Comparison of ENCODE assay signal across 9 mouse cellular contexts in genomic region chr7:109704461-109704860, GRCm38 (mm10). TPM values are rescaled to one million over a fixed set of nuclear protein-coding genes. Genes with fewer than 3 reads are reported as not detected.
DNase-seq lines count a peak whose midpoint lies in the region; ATAC-seq lines count a peak whose summit lies in the region.
"Had no signal": no experiment of that assay in that cellular context is flagged by ENCODE, and none has a peak within 500 bp of the region (broad histone marks: within the 10 kb centered on the region; RNA-seq: fewer than 3 reads in every experiment).

No protein-coding gene starts in this region.

- H3K27me3 ChIP-seq in kidney, embryonic 16.5 days (ENCODE audit: insufficient read depth, low read length), result no peaks in the 10 kb centered on the region
- no peaks in the 10 kb centered on the region for H3K27me3 ChIP-seq in embryonic facial prominence, embryonic 12.5 days
- H3K27me3 ChIP-seq in intestine, embryonic 14.5 days (replicated peaks; ENCODE audit: control insufficient read depth, insufficient read depth, low read length), result no peaks in the 10 kb centered on the region; the same call in 1 of the 2 replicates
- H3K27me3 ChIP-seq in midbrain, embryonic 16.5 days (ENCODE audit: control insufficient read depth, insufficient read depth, low read depth, low read length), result no peaks in the 10 kb centered on the region

- H3K27ac ChIP-seq in kidney, embryonic 16.5 days (ENCODE audit: low read length), result no peak overlapping the region
- no peak overlapping the region for H3K27ac ChIP-seq in embryonic facial prominence, embryonic 12.5 days
- peak overlapping the region; percentile 82; the same call in 1 of the 2 replicates for H3K27ac ChIP-seq in intestine, embryonic 14.5 days (ENCODE audit: low read depth)
- no peak overlapping the region for H3K27ac ChIP-seq in midbrain, embryonic 16.5 days (ENCODE audit: low read length)

- peak overlapping the region; percentile 63 for H3K4me2 ChIP-seq in kidney, embryonic 16.5 days (replicated peaks; ENCODE audit: low read depth, low read length)
- peak overlapping the region; percentile 67 for H3K4me2 ChIP-seq in embryonic facial prominence, embryonic 12.5 days (replicated peaks)
- peak overlapping the region; percentile 76 for H3K4me2 ChIP-seq in intestine, embryonic 14.5 days (ENCODE audit: low read length)
- peak overlapping the region; percentile 82 for H3K4me2 ChIP-seq in midbrain, embryonic 16.5 days (ENCODE audit: low read length)

- H3K36me3 ChIP-seq in kidney, embryonic 16.5 days (ENCODE audit: insufficient read depth, low read length), result no peaks in the 10 kb centered on the region; the same call in 1 of the 2 replicates
- H3K36me3 ChIP-seq in embryonic facial prominence, embryonic 12.5 days, result peaks cover 4% of the 10 kb centered on the region; the same call in 1 of the 2 replicates
- 0 out of 2 replicates have a peak, but pooled peaks cover 11% of the 10 kb centered on the region for H3K36me3 ChIP-seq in intestine, embryonic 14.5 days (ENCODE audit: control insufficient read depth, insufficient read depth, low read length)
- H3K36me3 ChIP-seq in midbrain, embryonic 16.5 days (ENCODE audit: control insufficient read depth, insufficient read depth, low read length), result 0 out of 2 replicates have a peak, but pooled peaks cover 3% of the 10 kb centered on the region

- no peak overlapping the region for H3K9ac ChIP-seq in kidney, embryonic 16.5 days (replicated peaks; ENCODE audit: low read length)
- no peak overlapping the region for H3K9ac ChIP-seq in embryonic facial prominence, embryonic 12.5 days
- H3K9ac ChIP-seq in intestine, embryonic 14.5 days (ENCODE audit: low read length), result no peak overlapping the region; the same call in 1 of the 2 replicates
- 0 out of 2 replicates have a peak overlapping the region, but pooled peaks have one; percentile 80 for H3K9ac ChIP-seq in midbrain, embryonic 16.5 days (ENCODE audit: low read depth, low read length)

- 54% methylated on average over 3 of the region's 3 CpGs for WGBS in kidney, embryonic 16.5 days
- 58% methylated on average over 3 of the region's 3 CpGs for WGBS in embryonic facial prominence, embryonic 12.5 days
- 56% methylated on average over 3 of the region's 3 CpGs for WGBS in intestine, embryonic 14.5 days
- WGBS in midbrain, embryonic 16.5 days, result 73% methylated on average over 3 of the region's 3 CpGs

- H3K4me1 ChIP-seq in kidney, embryonic 16.5 days (ENCODE audit: insufficient read depth, low read length), result peaks cover 14% of the 10 kb centered on the region
- peaks cover 6% of the 10 kb centered on the region; the same call in 1 of the 2 replicates for H3K4me1 ChIP-seq in embryonic facial prominence, embryonic 12.5 days
- peaks cover 16% of the 10 kb centered on the region for H3K4me1 ChIP-seq in intestine, embryonic 14.5 days (replicated peaks; ENCODE audit: control insufficient read depth, insufficient read depth, low read length)
- H3K4me1 ChIP-seq in midbrain, embryonic 16.5 days (ENCODE audit: control insufficient read depth, insufficient read depth, low read length), result 0 out of 2 replicates have a peak, but pooled peaks cover 2% of the 10 kb centered on the region

- no peak for DNase-seq in kidney, adult 11 months
- no peak for DNase-seq in intestine, embryonic 14.5 days (ENCODE audit: low spot score)
- no peak for DNase-seq in ovary, postnatal 36 days (ENCODE audit: low spot score)
- no peak for DNase-seq in thymus, postnatal 36 days
- DNase-seq in ovary, postnatal 10 days (ENCODE audit: low spot score), result no peak
- DNase-seq: right cerebral cortex, adult 18-20 months had no signal

- H3K4me3 ChIP-seq in kidney, embryonic 16.5 days (ENCODE audit: low read length), result peak overlapping the region; percentile 69
- peak overlapping the region; percentile 50 for H3K4me3 ChIP-seq in embryonic facial prominence, embryonic 12.5 days
- peak overlapping the region; percentile 70 for H3K4me3 ChIP-seq in intestine, embryonic 14.5 days (ENCODE audit: low read depth, low read length)
- peak overlapping the region; percentile 75 for H3K4me3 ChIP-seq in midbrain, embryonic 16.5 days (ENCODE audit: low read depth, low read length)

- H3K9me3 ChIP-seq in kidney, embryonic 16.5 days (ENCODE audit: low read length), result no peaks in the 10 kb centered on the region
- H3K9me3 ChIP-seq in embryonic facial prominence, embryonic 12.5 days, result no peaks in the 10 kb centered on the region
- H3K9me3 ChIP-seq in intestine, embryonic 14.5 days (ENCODE audit: control insufficient read depth, low read length), result no peaks in the 10 kb centered on the region
- no peaks in the 10 kb centered on the region for H3K9me3 ChIP-seq in midbrain, embryonic 16.5 days (replicated peaks; ENCODE audit: control insufficient read depth, low read length, poor library complexity, severe bottlenecking)

- no peak for ATAC-seq in kidney, embryonic 16.5 days (ENCODE audit: low FRiP score, low TSS enrichment)
- ATAC-seq in embryonic facial prominence, embryonic 12.5 days (ENCODE audit: insufficient number of reproducible peaks, insufficient read depth, low FRiP score, low TSS enrichment), result no peak
- ATAC-seq in intestine, embryonic 14.5 days (replicated peaks; ENCODE audit: low FRiP score, low TSS enrichment, low read depth), result no peak
- ATAC-seq in midbrain, embryonic 16.5 days, result no peak

RNA-seq across cellular contexts. Expression of gene Akip1, which starts 1.0 kb away (rescaled TPM):
- polyA plus RNA-seq in kidney, embryonic 16.5 days (2015; fragmentation: Nextera tagmentation; extraction: Ambion mirVana), result 32.8 and 34.0 TPM in 2 replicates
- 25.7 and 27.7 TPM in 2 replicates for polyA plus RNA-seq in embryonic facial prominence, embryonic 12.5 days (2016; fragmentation: Nextera tagmentation; extraction: Ambion mirVana)
- 29.0 and 30.9 TPM in 2 replicates for polyA plus RNA-seq in intestine, embryonic 14.5 days (2014; fragmentation: Nextera tagmentation; extraction: Ambion mirVana)
- 13.3 and 13.9 TPM in 2 replicates for polyA plus RNA-seq in midbrain, embryonic 16.5 days (2015; fragmentation: Nextera tagmentation; extraction: Ambion mirVana)

RNA-seq across cellular contexts. Expression of gene St5, which starts 1.1 kb away (rescaled TPM):
- 38.0 and 42.1 TPM in 2 replicates for polyA plus RNA-seq in kidney, embryonic 16.5 days (2015; fragmentation: Nextera tagmentation; extraction: Ambion mirVana)
- 48.7 and 50.5 TPM in 2 replicates for polyA plus RNA-seq in embryonic facial prominence, embryonic 12.5 days (2016; fragmentation: Nextera tagmentation; extraction: Ambion mirVana)
- polyA plus RNA-seq in intestine, embryonic 14.5 days (2014; fragmentation: Nextera tagmentation; extraction: Ambion mirVana), result 68.7 and 70.7 TPM in 2 replicates
- 18.6 and 18.8 TPM in 2 replicates for polyA plus RNA-seq in midbrain, embryonic 16.5 days (2015; fragmentation: Nextera tagmentation; extraction: Ambion mirVana)

RNA-seq across cellular contexts. Expression of gene BC051019, which starts 19.2 kb away (rescaled TPM):
- 0.25 TPM in 1 of 2 replicates, not detected in the other for polyA plus RNA-seq in kidney, embryonic 16.5 days (2015; fragmentation: Nextera tagmentation; extraction: Ambion mirVana)
- polyA plus RNA-seq in embryonic facial prominence, embryonic 12.5 days (2016; fragmentation: Nextera tagmentation; extraction: Ambion mirVana), result 0.19 TPM in 1 of 2 replicates, not detected in the other
- not detected in 2 replicates for polyA plus RNA-seq in intestine, embryonic 14.5 days (2014; fragmentation: Nextera tagmentation; extraction: Ambion mirVana)
- polyA plus RNA-seq in midbrain, embryonic 16.5 days (2015; fragmentation: Nextera tagmentation; extraction: Ambion mirVana), result 0.25 and 0.44 TPM in 2 replicates

RNA-seq across cellular contexts. Expression of gene Ascl3, which starts 27.1 kb away (rescaled TPM):
- 0.36 TPM in 1 of 2 replicates, not detected in the other for polyA plus RNA-seq in kidney, embryonic 16.5 days (2015; fragmentation: Nextera tagmentation; extraction: Ambion mirVana)
- polyA plus RNA-seq in embryonic facial prominence, embryonic 12.5 days (2016; fragmentation: Nextera tagmentation; extraction: Ambion mirVana), result not detected in 2 replicates
- 0.46 TPM in 1 of 2 replicates, not detected in the other for polyA plus RNA-seq in intestine, embryonic 14.5 days (2014; fragmentation: Nextera tagmentation; extraction: Ambion mirVana)
- polyA plus RNA-seq in midbrain, embryonic 16.5 days (2015; fragmentation: Nextera tagmentation; extraction: Ambion mirVana), result 0.28 and 0.63 TPM in 2 replicates

RNA-seq across cellular contexts. Expression of gene Tmem9b, which starts 48.2 kb away (rescaled TPM):
- 60.2 and 64.1 TPM in 2 replicates for polyA plus RNA-seq in kidney, embryonic 16.5 days (2015; fragmentation: Nextera tagmentation; extraction: Ambion mirVana)
- 35.2 and 36.7 TPM in 2 replicates for polyA plus RNA-seq in embryonic facial prominence, embryonic 12.5 days (2016; fragmentation: Nextera tagmentation; extraction: Ambion mirVana)
- 51.3 and 52.2 TPM in 2 replicates for polyA plus RNA-seq in intestine, embryonic 14.5 days (2014; fragmentation: Nextera tagmentation; extraction: Ambion mirVana)
- polyA plus RNA-seq in midbrain, embryonic 16.5 days (2015; fragmentation: Nextera tagmentation; extraction: Ambion mirVana), result 125 and 136 TPM in 2 replicates
